Mouse (Mus musculus) 3T3-L1 (cell line): ENCODE measurements around the gene Fat3.

Experiments
- DNase-seq: peaks from one replicate; pipeline ENCODE4 v3.0.0-alpha.2; 2015; ENCODE audit warnings: low read depth, low spot score

Gene Fat3

GRCm38 (mm10) chr9:16029066-16029465, 472.0 kb downstream of the Fat3 start:
- DNase-seq, result no peak

- no peak for DNase-seq
Observed at GRCm38 (mm10) chr9:16028394-16028911, 472.6 kb downstream of the Fat3 start.

- DNase-seq, result no peak
Observed at GRCm38 (mm10) chr9:16026054-16026453, 475.0 kb downstream of the Fat3 start.

GRCm38 (mm10) chr9:16024706-16025105, 476.4 kb downstream of the Fat3 start:
- no peak for DNase-seq

DNA sequence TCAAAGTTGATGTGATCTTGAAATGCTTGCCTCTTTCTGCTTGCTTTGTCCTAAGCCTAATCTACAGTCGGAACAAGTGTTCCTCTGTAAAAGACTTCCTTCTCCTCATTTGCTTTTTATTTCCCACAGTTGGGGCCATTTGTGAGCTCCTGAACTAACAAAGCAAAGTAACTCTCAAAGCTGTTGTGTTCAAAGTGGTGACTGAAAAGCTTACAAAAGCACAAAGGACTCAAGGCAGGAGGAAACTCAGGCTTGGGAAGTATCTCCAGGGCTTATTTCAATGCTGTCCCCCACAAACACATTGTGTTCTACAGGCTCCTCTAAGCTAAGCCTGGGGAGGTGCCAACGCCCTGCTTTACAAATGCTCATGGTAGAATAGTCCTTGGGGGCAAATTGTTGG, 487.0 kb downstream of the Fat3 start:
- no peak for DNase-seq

DNA sequence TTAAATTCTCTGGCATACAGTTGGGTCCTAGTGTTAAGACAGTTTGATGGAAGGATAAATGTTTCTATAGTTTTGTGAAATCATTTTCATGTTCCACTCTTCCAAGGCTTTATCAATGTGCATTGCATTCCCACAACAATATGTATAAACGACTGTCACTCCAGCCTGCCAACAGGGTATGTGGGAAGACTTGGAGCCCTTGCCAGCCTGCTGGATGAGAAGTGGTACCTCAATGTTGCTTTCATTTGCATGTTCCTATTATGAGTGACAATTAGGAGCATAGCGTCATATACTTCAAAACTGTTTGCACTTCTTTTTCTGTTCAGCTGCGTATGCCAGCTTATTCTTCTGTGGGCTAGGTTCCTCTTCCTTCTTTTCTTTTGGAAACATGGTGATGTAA, 489.7 kb downstream of the Fat3 start:
- DNase-seq, result no peak

DNA sequence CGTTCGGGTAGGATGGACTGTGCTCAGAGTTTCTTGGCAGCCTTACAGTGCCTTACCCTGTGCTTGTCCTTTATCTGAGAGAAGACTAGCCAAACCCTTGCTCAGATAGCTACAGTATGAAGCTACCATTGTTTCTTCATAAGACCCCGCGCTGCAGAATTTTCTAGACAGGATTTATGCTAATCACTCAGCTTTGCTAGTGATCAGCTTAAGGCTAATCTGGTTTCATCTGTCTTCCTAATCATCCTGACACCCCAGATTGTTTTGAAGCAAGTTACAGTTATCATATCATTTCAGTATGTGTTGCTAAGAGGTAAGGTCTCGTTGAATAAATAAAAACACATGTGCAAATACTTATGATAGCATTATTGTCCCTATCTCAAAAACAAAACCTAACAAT, 493.6 kb downstream of the Fat3 start:
- no peak for DNase-seq

DNA sequence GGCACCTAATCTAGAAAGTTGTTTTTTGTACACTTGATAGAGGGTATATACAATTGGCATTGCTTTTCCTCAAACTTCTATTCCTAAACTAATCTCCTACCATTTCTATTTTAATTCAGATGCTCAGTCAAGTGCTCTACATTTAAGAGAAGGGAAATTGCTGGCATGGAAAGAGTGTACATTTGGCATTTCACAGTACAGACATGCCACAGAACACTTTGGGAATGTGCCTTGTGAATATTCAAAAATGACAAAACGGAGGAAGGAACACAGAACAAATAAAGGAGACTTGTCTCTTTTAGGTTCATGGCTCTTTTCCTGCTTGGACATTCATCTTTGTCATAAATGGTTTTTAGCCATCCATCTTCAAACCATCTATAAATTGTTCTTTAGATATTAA, 498.1 kb downstream of the Fat3 start:
- no peak for DNase-seq

DNA sequence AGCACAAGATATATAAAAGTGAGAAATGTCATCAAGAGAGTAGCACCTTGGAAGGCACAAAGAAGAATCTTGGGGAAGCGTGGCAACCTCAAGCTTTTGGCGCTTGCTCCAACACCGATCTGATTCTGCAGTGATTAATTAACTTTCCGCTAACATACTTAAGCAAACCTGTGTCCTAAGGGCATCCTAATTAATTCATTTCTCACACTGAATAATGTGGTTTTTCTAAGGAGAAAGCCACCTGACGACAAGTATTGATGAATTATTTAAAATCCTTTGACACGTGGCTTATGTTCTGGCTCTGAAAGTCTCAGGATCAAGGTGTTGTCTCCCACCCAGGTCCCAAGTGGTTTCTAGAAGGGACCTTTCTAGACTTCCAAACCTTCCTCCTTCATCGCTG, 506.3 kb downstream of the Fat3 start:
- no peak for DNase-seq

- DNase-seq, result no peak
Observed at GRCm38 (mm10) chr9:15994177-15994576, 506.9 kb downstream of the Fat3 start.

- no peak for DNase-seq
Observed at GRCm38 (mm10) chr9:15992158-15992846, 508.8 kb downstream of the Fat3 start.

- DNase-seq, result no peak
Observed at GRCm38 (mm10) chr9:15978317-15978716, 522.8 kb downstream of the Fat3 start.

- DNase-seq, result no peak
Observed at GRCm38 (mm10) chr9:15976959-15977663, 524.0 kb downstream of the Fat3 start.

- no peak for DNase-seq
Observed at GRCm38 (mm10) chr9:15975999-15976398, 525.1 kb downstream of the Fat3 start.

GRCm38 (mm10) chr9:15972201-15972600, 528.9 kb downstream of the Fat3 start:
- no peak for DNase-seq

DNA sequence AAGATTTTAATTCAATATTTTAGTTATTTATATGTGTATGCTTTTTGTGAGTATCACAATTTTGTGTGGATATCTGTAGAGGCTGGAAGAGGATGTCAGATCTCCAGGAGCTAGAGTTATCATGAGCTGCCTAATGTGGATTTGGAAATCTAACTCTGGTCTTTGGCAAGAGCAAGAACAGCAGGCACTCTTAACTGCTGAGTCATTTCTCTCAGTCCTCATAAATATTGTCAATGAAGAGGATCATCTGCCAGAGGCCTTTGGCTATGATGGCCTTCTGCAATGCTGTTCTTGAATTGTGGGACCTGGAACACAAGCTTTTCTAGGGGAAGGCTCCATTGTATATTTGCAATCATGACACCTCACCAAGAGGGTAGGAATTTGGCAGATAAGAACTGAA, 529.7 kb downstream of the Fat3 start:
- DNase-seq, result no peak

GRCm38 (mm10) chr9:15964198-15964597, 536.9 kb downstream of the Fat3 start:
- DNase-seq, result no peak

GRCm38 (mm10) chr9:15962886-15963285, 538.2 kb downstream of the Fat3 start:
- DNase-seq, result no peak

- no peak for DNase-seq
Observed at GRCm38 (mm10) chr9:15958224-15958787, 542.8 kb downstream of the Fat3 start.

- DNase-seq, result no peak
Observed at GRCm38 (mm10) chr9:15957816-15958215, 543.3 kb downstream of the Fat3 start.

DNA sequence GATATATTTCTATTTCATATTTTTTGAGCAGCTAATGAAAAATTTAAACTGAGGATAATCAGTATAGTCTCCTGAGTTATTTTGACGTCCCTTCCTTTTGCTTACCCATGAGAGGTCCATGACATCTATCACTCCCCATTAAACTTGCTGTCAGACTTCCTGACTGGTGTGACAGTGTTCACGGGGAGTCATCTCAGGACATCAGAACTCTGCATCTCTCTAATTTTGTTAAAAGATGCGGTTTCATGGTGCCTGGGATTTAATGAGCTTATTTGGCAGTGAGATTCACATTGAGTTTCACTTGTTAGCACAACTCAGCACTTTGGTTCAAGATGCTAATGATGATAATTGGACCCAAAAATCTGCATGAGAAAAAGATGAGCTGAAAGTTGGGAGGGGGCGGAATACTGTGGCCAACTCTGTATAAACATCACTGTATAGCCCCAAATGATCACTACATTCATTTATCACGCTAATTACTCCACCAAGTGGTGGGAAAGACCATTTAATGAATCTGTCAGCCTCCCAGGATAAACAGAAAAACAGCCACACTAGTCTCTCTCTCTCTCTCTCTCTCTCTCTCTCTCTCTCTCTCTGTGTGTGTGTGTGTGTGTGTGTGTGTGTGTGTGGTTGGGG, 545.8 kb downstream of the Fat3 start:
- DNase-seq, result no peak

DNA sequence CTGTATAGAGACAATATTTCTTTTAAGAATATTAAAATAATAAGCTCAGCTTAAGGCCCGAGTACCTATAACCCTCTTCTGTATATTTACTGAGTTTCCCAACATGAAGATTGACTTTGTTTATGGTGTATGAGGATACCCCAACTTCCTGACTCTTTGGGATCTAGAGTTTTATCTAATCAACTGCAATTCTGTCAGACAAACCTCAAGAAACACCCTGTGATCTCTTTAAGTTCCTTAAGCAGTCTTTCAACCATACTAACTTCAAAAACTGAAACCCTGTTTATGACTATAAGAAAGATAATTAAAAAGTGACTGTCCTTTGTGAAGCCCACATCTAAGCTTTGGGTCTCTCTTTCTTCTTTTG, 546.8 kb downstream of the Fat3 start:
- no peak for DNase-seq
